Mouse (Mus musculus) olfactory bulb, adult 2 months (tissue): Measurements from ENCODE around the gene Akt3. TPM values are rescaled to one million over a fixed set of nuclear protein-coding genes. Genes with fewer than 3 reads are reported as not detected.
A peak's percentile ranks its signal among the peaks of the same experiment; 100 is the strongest.

Source experiments
- H3K27ac ChIP-seq: fragments of 200-500 bp; 2 replicates; pipeline ENCODE4 v1.5.1; 2012; ENCODE audit warnings: low read depth, low read length; ENCODE audit not compliant: insufficient read depth
- H3K4me1 ChIP-seq: fragments of 200-500 bp; 2 replicates; pipeline ENCODE4 v1.6.1; 2012; ENCODE audit warnings: low read length; ENCODE audit not compliant: control insufficient read depth, insufficient read depth
- H3K4me3 ChIP-seq: fragments of 200-500 bp; 2 replicates; pipeline ENCODE4 v1.5.1; 2012; ENCODE audit warnings: mild to moderate bottlenecking, low read depth, low read length, moderate library complexity; ENCODE audit not compliant: insufficient read depth
- CTCF ChIP-seq: fragments of 200-500 bp; IDR thresholded peaks from 2 replicates; pipeline ENCODE4 v1.5.1; 2012; ENCODE audit warnings: low read depth, mild to moderate bottlenecking, low read length, moderate library complexity; ENCODE audit not compliant: insufficient read depth
- POLR2A ChIP-seq: fragments of 200-500 bp; IDR thresholded peaks from 2 replicates; pipeline ENCODE4 v1.6.1; 2012; ENCODE audit warnings: mild to moderate bottlenecking, low read depth, low read length, moderate library complexity; ENCODE audit not compliant: insufficient read depth
- WGBS: fragments of 180-500 bp; shearing (Covaris S2); methylation state at CpG from one replicate; pipeline ENCODE4 v1.1.7; 2018; 5-methylcytosine and 5-hydroxymethylcytosine counted together
- polyA plus RNA-seq: library from polyadenylated mRNA; stranded (reverse); fragments of >200 nt; gene quantifications from 2 replicates; pipeline ENCODE4 v1.2.4, GENCODE M21; 2012; ENCODE audit warnings: low replicate concordance; ENCODE audit not compliant: missing spikeins, insufficient read depth, insufficient read length

Gene Akt3
- polyA plus RNA-seq, 1 experiment = 204 TPM

GRCm38 (mm10) chr1:177165336-177165735 lies 92.7 kb downstream of the Akt3 start:
- 65% methylated on average over 2 of the region's 2 CpGs for WGBS
- no peaks in the 10 kb centered on the region for H3K4me1 ChIP-seq
- TF ChIP-seq POLR2A = no peak
- TF ChIP-seq CTCF = no peak
- no peak overlapping the region for H3K4me3 ChIP-seq
- H3K27ac ChIP-seq = no peak overlapping the region

- H3K4me3 ChIP-seq = no peak overlapping the region
- 25% methylated on average over 11 of the region's 11 CpGs for WGBS
These were observed 107.5 kb downstream of the Akt3 start for GRCm38 (mm10) chr1:177150344-177151021.

GRCm38 (mm10) chr1:177148746-177149145 lies 109.3 kb downstream of the Akt3 start:
- Histone ChIP-seq H3K4me1 (0 out of 2 replicates have a peak, but pooled peaks cover 2% of the 10 kb centered on the region), H3K4me3 (no peak overlapping the region), H3K27ac (no peak overlapping the region)
- 75% methylated on average over 2 of the region's 2 CpGs for WGBS
- TF ChIP-seq CTCF = no peak
- TF ChIP-seq POLR2A = no peak

More at GRCm38 (mm10) chr1:177150344-177151021, 107.5 kb downstream of the Akt3 start:
- no peak for TF ChIP-seq POLR2A
- TF ChIP-seq CTCF = no peak
- Histone ChIP-seq H3K27ac (peak overlapping the region; percentile 69; the same call in 1 of the 2 replicates), H3K4me1 (0 out of 2 replicates have a peak, but pooled peaks cover 2% of the 10 kb centered on the region)

GRCm38 (mm10) chr1:177141468-177141867 lies 116.5 kb downstream of the Akt3 start:
- Histone ChIP-seq H3K27ac (no peak overlapping the region), H3K4me1 (no peaks in the 10 kb centered on the region), H3K4me3 (no peak overlapping the region)
- WGBS = 36% methylated on average over 2 of the region's 2 CpGs
- TF ChIP-seq CTCF (no peak), POLR2A (no peak)

GRCm38 (mm10) chr1:177139652-177140051 lies 118.4 kb downstream of the Akt3 start:
- TF ChIP-seq POLR2A (no peak), CTCF (no peak)
- 92% methylated on average over 6 of the region's 6 CpGs for WGBS
- Histone ChIP-seq H3K4me3 (no peak overlapping the region), H3K4me1 (no peaks in the 10 kb centered on the region), H3K27ac (no peak overlapping the region)

- WGBS = 88% methylated on average over 2 of the region's 2 CpGs
- Histone ChIP-seq H3K27ac (no peak overlapping the region), H3K4me3 (no peak overlapping the region), H3K4me1 (no peaks in the 10 kb centered on the region)
- TF ChIP-seq CTCF (no peak), POLR2A (no peak)
These were observed 126.5 kb downstream of the Akt3 start for GRCm38 (mm10) chr1:177131458-177131857.

- no peak for TF ChIP-seq POLR2A
- no peak for TF ChIP-seq CTCF
- 64% methylated on average over 8 of the region's 8 CpGs for WGBS
- Histone ChIP-seq H3K4me3 (no peak overlapping the region), H3K27ac (no peak overlapping the region), H3K4me1 (no peaks in the 10 kb centered on the region)
These were observed 131.3 kb downstream of the Akt3 start for GRCm38 (mm10) chr1:177126674-177127073.

GRCm38 (mm10) chr1:177110665-177111271 lies 147.2 kb downstream of the Akt3 start:
- WGBS = 97% methylated on average over 2 of the region's 2 CpGs

GRCm38 (mm10) chr1:177090465-177090864 lies 167.5 kb downstream of the Akt3 start:
- H3K4me3 ChIP-seq = no peak overlapping the region
- TF ChIP-seq POLR2A = no peak
- no peaks in the 10 kb centered on the region; the same call in 1 of the 2 replicates for H3K4me1 ChIP-seq
- no peak overlapping the region for H3K27ac ChIP-seq
- WGBS = 89% methylated on average over 5 of the region's 5 CpGs

More at GRCm38 (mm10) chr1:177110665-177111271, 147.2 kb downstream of the Akt3 start:
- Histone ChIP-seq H3K27ac (no peak overlapping the region), H3K4me1 (no peaks in the 10 kb centered on the region), H3K4me3 (no peak overlapping the region)
- TF ChIP-seq POLR2A = no peak
- TF ChIP-seq CTCF = no peak
